Mouse (Mus musculus): Measurements from ENCODE around the gene Rnf187. TPM values are rescaled to one million over a fixed set of nuclear protein-coding genes. Genes with fewer than 3 reads are reported as not detected.

Rnf187 gene
- total RNA-seq, 2 experiments from 2014 or later, result 160 to 167 TPM

GRCm38 (mm10) chr11:58969027-58969426 is 30.3 kb upstream of the Rnf187 start:
- intact Hi-C loops (cut with DNase I), result loop anchor here (5.0 kb wide), 1 partner anchor 43 kb away; no protein-coding TSS in a partner anchor
- no peak for DNase-seq

- intact Hi-C loops (cut with DNase I), result loop anchor here (5.0 kb wide), 1 partner anchor 44 kb away; no protein-coding TSS in a partner anchor
- no peak for DNase-seq
Measured at GRCm38 (mm10) chr11:58968551-58968950, 29.8 kb upstream of the Rnf187 start.

DNA sequence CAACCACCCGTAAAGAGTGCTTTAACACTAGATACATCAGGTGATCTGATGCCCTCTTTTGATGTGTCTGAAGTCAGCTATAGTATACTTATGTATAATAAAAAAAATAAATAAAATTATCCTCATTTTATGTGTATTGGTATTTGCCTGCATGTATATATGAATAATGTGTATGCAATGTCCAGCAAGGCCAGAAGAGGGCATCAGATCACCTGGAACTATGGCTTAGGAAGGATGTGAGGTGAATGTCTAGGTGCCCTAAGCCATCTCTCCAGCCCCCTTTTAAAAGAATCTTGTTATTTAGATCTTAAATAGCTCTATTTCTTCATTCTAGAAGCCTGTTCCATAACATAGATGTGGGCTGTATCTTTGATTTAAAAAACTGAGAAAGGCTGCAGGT is 28.6 kb upstream of the Rnf187 start:
- no peak for DNase-seq

DNA sequence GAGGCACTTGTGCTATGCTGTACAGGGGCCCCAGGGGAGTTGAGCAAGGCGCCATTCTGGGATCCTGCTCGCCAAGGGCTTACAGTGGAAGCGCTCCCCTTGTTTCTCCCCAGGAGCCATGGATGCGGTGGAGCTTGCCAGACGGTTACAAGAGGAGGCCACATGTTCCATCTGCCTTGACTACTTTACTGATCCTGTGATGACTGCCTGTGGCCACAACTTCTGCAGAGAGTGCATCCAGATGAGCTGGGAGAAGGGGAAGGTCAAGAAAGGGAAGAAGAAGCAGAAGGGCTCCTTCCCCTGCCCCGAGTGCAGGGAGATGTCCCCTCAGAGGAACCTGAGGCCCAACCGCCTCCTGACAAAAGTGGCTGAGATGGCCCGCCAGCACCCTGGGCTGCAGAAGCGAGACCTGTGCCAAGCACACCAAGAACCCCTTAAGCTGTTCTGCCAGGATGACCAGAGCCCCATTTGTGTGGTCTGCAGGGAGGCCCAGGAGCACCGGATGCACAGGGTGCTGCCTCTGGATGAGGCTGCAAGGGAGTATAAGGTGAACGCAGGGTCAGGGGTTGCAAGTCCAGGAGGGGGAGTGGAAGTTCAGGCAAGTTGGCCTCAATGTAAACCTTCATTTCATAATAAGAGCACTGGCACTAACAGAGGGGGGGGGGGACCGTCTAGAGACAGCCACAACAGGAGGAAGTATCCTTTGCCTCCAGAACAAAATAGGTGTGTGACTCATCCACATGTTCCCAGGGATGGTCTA is 26.5 kb upstream of the Rnf187 start:
- intact Hi-C loops (cut with DNase I), result loop anchor here (5.0 kb wide), 1 partner anchor 47 kb away; no protein-coding TSS in a partner anchor
- no peak for DNase-seq

More for the DNA sequence above, 28.6 kb upstream of the Rnf187 start:
- intact Hi-C loops (cut with DNase I), result loop anchor here (5.0 kb wide), 1 partner anchor 45 kb away; no protein-coding TSS in a partner anchor

DNA sequence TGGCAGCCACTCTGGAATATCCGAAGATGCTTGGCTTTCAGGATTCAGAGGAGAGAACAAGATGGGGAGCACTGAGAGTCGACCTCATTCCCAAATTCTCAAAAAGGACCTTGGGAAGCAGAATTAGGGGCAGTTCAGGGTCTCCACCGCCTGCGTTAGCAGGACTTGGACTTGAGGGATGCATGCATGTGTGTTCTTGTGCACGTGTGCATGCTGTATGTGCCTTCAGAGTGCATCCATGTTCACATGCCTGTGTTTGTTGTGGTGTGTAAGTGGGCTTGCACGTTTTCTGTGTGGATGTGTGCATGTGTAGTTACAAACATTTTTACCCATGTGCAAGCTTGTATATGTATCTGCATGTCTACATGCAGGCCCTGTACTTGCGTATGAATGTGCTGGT is 25.5 kb upstream of the Rnf187 start:
- intact Hi-C loops (cut with DNase I), result no loop called here

GRCm38 (mm10) chr11:58963543-58963942 is 24.8 kb upstream of the Rnf187 start:
- DNase-seq, result no peak
- intact Hi-C loops (cut with DNase I), result no loop called here

More for the DNA sequence above, 25.5 kb upstream of the Rnf187 start:
- DNase-seq, result no peak

GRCm38 (mm10) chr11:58961364-58962177 is 22.9 kb upstream of the Rnf187 start:
- no peak for DNase-seq
- intact Hi-C loops (cut with DNase I), result no loop called here

- intact Hi-C loops (cut with DNase I), result loop anchor here (10.0 kb wide), 2 partner anchors 245 to 1455 kb away; partner anchors contain the start of genes 2310033P09Rik, Atpaf2, Gid4 and Mrpl55
- peak; percentile 64 to 79 for DNase-seq
Measured at GRCm38 (mm10) chr11:58959921-58960465, 21.3 kb upstream of the Rnf187 start.

- no peak for DNase-seq
- intact Hi-C loops (cut with DNase I), result loop anchor here (10.0 kb wide), 2 partner anchors 245 to 1455 kb away; partner anchors contain the start of genes 2310033P09Rik, Atpaf2, Gid4 and Mrpl55
Measured at GRCm38 (mm10) chr11:58959186-58959825, 20.6 kb upstream of the Rnf187 start.

- intact Hi-C loops (cut with DNase I), result loop anchor here (10.0 kb wide), 2 partner anchors 246 to 1456 kb away; partner anchors contain the start of genes 2310033P09Rik, Atpaf2, Gid4 and Mrpl55
Measured at GRCm38 (mm10) chr11:58958536-58958935, 19.8 kb upstream of the Rnf187 start.

DNA sequence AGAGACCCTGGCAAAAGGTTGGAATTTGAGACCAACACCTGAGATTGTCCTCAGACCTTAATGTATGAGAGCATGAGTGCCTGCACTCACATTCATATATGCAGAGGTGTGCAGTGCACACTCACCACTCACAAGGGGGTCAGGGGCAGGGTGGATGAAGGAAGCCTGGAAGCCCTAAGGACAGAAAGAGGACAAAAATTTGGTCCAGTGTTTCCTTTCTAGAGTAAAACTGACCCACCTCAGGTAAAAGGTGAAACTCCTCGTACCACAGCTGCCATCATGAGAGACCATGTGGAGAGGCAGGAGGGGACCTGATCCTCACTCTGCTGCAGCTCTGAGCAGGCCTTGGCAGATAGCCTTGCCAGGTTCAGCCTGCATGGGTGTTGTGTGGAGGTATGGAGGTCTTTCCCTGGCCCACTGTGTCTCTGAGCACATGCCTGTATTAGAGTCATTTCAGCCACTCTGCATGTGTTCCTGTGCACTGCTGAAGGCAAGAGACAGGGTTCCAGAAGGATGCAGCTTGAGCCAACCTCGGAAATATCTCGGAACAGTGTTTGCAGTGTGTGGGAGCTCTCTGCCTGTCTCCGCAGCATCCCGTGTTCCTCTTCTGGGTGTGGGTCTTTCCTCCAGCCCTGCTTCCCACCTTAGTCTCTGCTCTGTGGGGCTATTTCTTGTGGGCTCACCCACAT is 18.7 kb upstream of the Rnf187 start:
- no peak for DNase-seq
- intact Hi-C loops (cut with DNase I), result loop anchor here (2.0 to 10.0 kb wide), 3 partner anchors 21 to 1457 kb away; partner anchors contain the start of genes 2310033P09Rik, Atpaf2, Gid4 and Mrpl55

More at GRCm38 (mm10) chr11:58958536-58958935, 19.8 kb upstream of the Rnf187 start:
- no peak for DNase-seq

GRCm38 (mm10) chr11:58955868-58956257 is 17.1 kb upstream of the Rnf187 start:
- intact Hi-C loops (cut with DNase I), result loop anchor here (2.0 to 10.0 kb wide), 3 partner anchors 23 to 1459 kb away; partner anchors contain the start of genes 2310033P09Rik, Atpaf2, Gid4 and Mrpl55

GRCm38 (mm10) chr11:58955143-58955867 is 16.6 kb upstream of the Rnf187 start:
- DNase-seq, result no peak
- intact Hi-C loops (cut with DNase I), result loop anchor here (10.0 kb wide), 2 partner anchors 249 to 1459 kb away; partner anchors contain the start of genes 2310033P09Rik, Atpaf2, Gid4 and Mrpl55

More at GRCm38 (mm10) chr11:58955868-58956257, 17.1 kb upstream of the Rnf187 start:
- no peak for DNase-seq

- intact Hi-C loops (cut with DNase I), result loop anchor here (10.0 kb wide), 2 partner anchors 250 to 1460 kb away; partner anchors contain the start of genes 2310033P09Rik, Atpaf2, Gid4 and Mrpl55
- DNase-seq, result peak; percentile 79 to 85
Measured at GRCm38 (mm10) chr11:58954420-58955142, 15.9 kb upstream of the Rnf187 start, which contains the start of the genes Hist3h2a and Trim17. Gene Hist3h2a (plus strand): TSS chr11:58954685. Gene Trim17 (plus strand): TSS chr11:58954685.

GRCm38 (mm10) chr11:58954170-58954419 is 15.4 kb upstream of the Rnf187 start:
- DNase-seq, result peak in 1 of 2 experiments; percentile 77
- intact Hi-C loops (cut with DNase I), result loop anchor here (10.0 kb wide), 2 partner anchors 251 to 1461 kb away; partner anchors contain the start of genes 2310033P09Rik, Atpaf2, Gid4 and Mrpl55

GRCm38 (mm10) chr11:58953351-58954169 is 14.8 kb upstream of the Rnf187 start:
- no peak for DNase-seq
- intact Hi-C loops (cut with DNase I), result loop anchor here (10.0 kb wide), 2 partner anchors 251 to 1461 kb away; partner anchors contain the start of genes 2310033P09Rik, Atpaf2, Gid4 and Mrpl55

All from heart, postnatal 36 days (tissue).